Mouse (Mus musculus) lung, postnatal 0 days (tissue): Measurements from ENCODE around the gene Fbxo28. TPM values are rescaled to one million over a fixed set of nuclear protein-coding genes. Genes with fewer than 3 reads are reported as not detected.

Experiments
- ATAC-seq: fragments of 200-750 bp; cut with Nextera tagmentation; 2 replicates; pipeline ENCODE4 v1.8.0; 2017; ENCODE audit warnings: moderate library complexity
- DNase-seq: peaks from one replicate; pipeline ENCODE4 v3.0.0-alpha.2; 2016; ENCODE audit warnings: low spot score
- H3K27ac ChIP-seq: fragments of 300-500 bp; sonication (generic); 2 replicates; pipeline ENCODE4 v1.5.1; 2014; ENCODE audit warnings: antibody characterized with exemption, mild to moderate bottlenecking, low read length, mixed read lengths
- H3K27me3 ChIP-seq: fragments of 300-500 bp; sonication (generic); replicated peaks from 2 replicates; pipeline ENCODE4 v1.6.1; 2014; ENCODE audit warnings: low read length, mixed read lengths; ENCODE audit not compliant: insufficient read depth
- H3K36me3 ChIP-seq: fragments of 300-500 bp; sonication (generic); 2 replicates; pipeline ENCODE4 v1.6.1; 2014; ENCODE audit warnings: low read length, mixed read lengths; ENCODE audit not compliant: insufficient read depth
- H3K4me1 ChIP-seq: fragments of 300-500 bp; sonication (generic); 2 replicates; pipeline ENCODE4 v1.6.1; 2014; ENCODE audit warnings: antibody characterized with exemption, low read depth, low read length, mixed read lengths; ENCODE audit not compliant: insufficient read depth
- H3K4me2 ChIP-seq: fragments of 300-500 bp; sonication (generic); replicated peaks from 2 replicates; pipeline ENCODE4 v1.6.1; 2014; ENCODE audit warnings: low read depth, mild to moderate bottlenecking, low read length, moderate library complexity, mixed read lengths
- H3K4me3 ChIP-seq: fragments of 300-500 bp; sonication (generic); 2 replicates; pipeline ENCODE4 v1.5.1; 2014; ENCODE audit warnings: low read depth, low read length
- H3K9ac ChIP-seq: fragments of 300-500 bp; sonication (generic); replicated peaks from 2 replicates; pipeline ENCODE4 v1.6.1; 2014; ENCODE audit warnings: low read depth, mild to moderate bottlenecking
- H3K9me3 ChIP-seq: fragments of 300-500 bp; sonication (generic); 2 replicates; pipeline ENCODE4 v1.6.1; 2016; ENCODE audit warnings: low read length, mixed read lengths
- CTCF ChIP-seq: IDR thresholded peaks from 2 replicates; pipeline ENCODE4 v1.5.1; 2016; ENCODE audit warnings: antibody characterized with exemption, mild to moderate bottlenecking
- EP300 ChIP-seq: IDR thresholded peaks from 2 replicates; pipeline ENCODE4 v1.6.1; 2016; ENCODE audit warnings: antibody characterized with exemption, mild to moderate bottlenecking, control low read depth
- whole genome bisulfite sequencing: fragments of 180-500 bp; shearing (Covaris S2); extraction: QIAGEN DNeasy Blood & Tissue Kit; methylation state at CpG from one replicate; pipeline ENCODE4 v1.1.7; 2014; 5-methylcytosine and 5-hydroxymethylcytosine counted together
- polyA plus RNA-seq: library from polyadenylated mRNA; unstranded; fragments of >200 nt; fragmentation: Nextera tagmentation; extraction: Ambion mirVana; gene quantifications from 2 replicates; pipeline ENCODE4 v1.2.1, GENCODE M21; 2015

The Fbxo28 gene
- polyA plus RNA-seq, 1 experiment from 2014 or later, result 9.8 TPM

GRCm38 (mm10) chr1:182280577-182280976 lies 60.9 kb downstream of the Fbxo28 start:
- DNase-seq (no peak), ATAC-seq (no peak)

GRCm38 (mm10) chr1:182280046-182280445 lies 61.4 kb downstream of the Fbxo28 start:
- Histone ChIP-seq H3K9me3 (no peaks in the 10 kb centered on the region), H3K9ac (no peak overlapping the region), H3K4me2 (peak overlapping the region; percentile 0; the same call in 1 of the 2 replicates), H3K4me3 (no peak overlapping the region), H3K4me1 (0 out of 2 replicates have a peak, but pooled peaks cover 8% of the 10 kb centered on the region), H3K36me3 (peaks cover 18% of the 10 kb centered on the region; the same call in 1 of the 2 replicates), H3K27me3 (no peaks in the 10 kb centered on the region), H3K27ac (no peak overlapping the region)
- DNase-seq (no peak), ATAC-seq (no peak)
- no peak for TF ChIP-seq EP300
- no peak for TF ChIP-seq CTCF
- WGBS, result 73% methylated on average over 6 of the region's 6 CpGs

More at GRCm38 (mm10) chr1:182280577-182280976, 60.9 kb downstream of the Fbxo28 start:
- Histone ChIP-seq H3K4me3 (peak overlapping the region; percentile 14; the same call in 1 of the 2 replicates), H3K9me3 (no peaks in the 10 kb centered on the region), H3K4me1 (0 out of 2 replicates have a peak, but pooled peaks cover 8% of the 10 kb centered on the region), H3K36me3 (peaks cover 18% of the 10 kb centered on the region; the same call in 1 of the 2 replicates), H3K27me3 (no peaks in the 10 kb centered on the region), H3K4me2 (peak overlapping the region; percentile 88), H3K9ac (0 out of 2 replicates have a peak overlapping the region, but pooled peaks have one; percentile 9), H3K27ac (peak overlapping the region; percentile 35; the same call in 1 of the 2 replicates)
- WGBS, result 48% methylated on average over 11 of the region's 11 CpGs
- TF ChIP-seq CTCF (no peak), EP300 (no peak)

- ATAC-seq (no peak), DNase-seq (no peak)
- Histone ChIP-seq H3K4me2 (no peak overlapping the region), H3K9me3 (no peaks in the 10 kb centered on the region), H3K27me3 (no peaks in the 10 kb centered on the region), H3K36me3 (peaks cover 18% of the 10 kb centered on the region; the same call in 1 of the 2 replicates), H3K4me3 (no peak overlapping the region), H3K4me1 (0 out of 2 replicates have a peak, but pooled peaks cover 8% of the 10 kb centered on the region), H3K9ac (no peak overlapping the region), H3K27ac (no peak overlapping the region)
- WGBS, result 78% methylated on average over 4 of the region's 4 CpGs
- TF ChIP-seq EP300 (no peak), CTCF (no peak)
Measured at GRCm38 (mm10) chr1:182279436-182279835, 62.0 kb downstream of the Fbxo28 start.

GRCm38 (mm10) chr1:182275109-182275508 lies 66.3 kb downstream of the Fbxo28 start:
- Histone ChIP-seq H3K4me2 (no peak overlapping the region), H3K4me1 (0 out of 2 replicates have a peak, but pooled peaks cover 2% of the 10 kb centered on the region), H3K27me3 (no peaks in the 10 kb centered on the region), H3K9ac (no peak overlapping the region), H3K9me3 (no peaks in the 10 kb centered on the region), H3K36me3 (peaks cover 18% of the 10 kb centered on the region; the same call in 1 of the 2 replicates), H3K4me3 (no peak overlapping the region), H3K27ac (no peak overlapping the region)
- ATAC-seq, result no peak
- DNase-seq, result no peak
- 80% methylated on average over 6 of the region's 6 CpGs for WGBS
- TF ChIP-seq CTCF (no peak), EP300 (no peak)

GRCm38 (mm10) chr1:182271632-182272031 lies 69.8 kb downstream of the Fbxo28 start:
- no peak for TF ChIP-seq CTCF
- TF ChIP-seq EP300, result no peak
- H3K27ac ChIP-seq, result no peak overlapping the region
- no peaks in the 10 kb centered on the region for H3K9me3 ChIP-seq
- no peaks in the 10 kb centered on the region for H3K27me3 ChIP-seq
- peaks cover 4% of the 10 kb centered on the region; the same call in 1 of the 2 replicates for H3K36me3 ChIP-seq
- no peak overlapping the region for H3K4me2 ChIP-seq
- H3K4me1 ChIP-seq, result no peaks in the 10 kb centered on the region; the same call in 1 of the 2 replicates
- ATAC-seq, result no peak
- no peak for DNase-seq
- H3K4me3 ChIP-seq, result no peak overlapping the region
- H3K9ac ChIP-seq, result no peak overlapping the region
- 78% methylated on average over 5 of the region's 5 CpGs for WGBS

- H3K27ac ChIP-seq, result no peak overlapping the region
- no peak for TF ChIP-seq EP300
- no peak for TF ChIP-seq CTCF
- no peak overlapping the region for H3K9ac ChIP-seq
Measured at GRCm38 (mm10) chr1:182271130-182271529, 70.3 kb downstream of the Fbxo28 start.

GRCm38 (mm10) chr1:182268317-182268716 lies 73.1 kb downstream of the Fbxo28 start:
- ATAC-seq, result no peak

More at GRCm38 (mm10) chr1:182271130-182271529, 70.3 kb downstream of the Fbxo28 start:
- Histone ChIP-seq H3K4me3 (no peak overlapping the region), H3K36me3 (no peaks in the 10 kb centered on the region; the same call in 1 of the 2 replicates), H3K4me1 (no peaks in the 10 kb centered on the region; the same call in 1 of the 2 replicates), H3K9me3 (no peaks in the 10 kb centered on the region), H3K4me2 (no peak overlapping the region), H3K27me3 (no peaks in the 10 kb centered on the region)
- ATAC-seq (no peak), DNase-seq (no peak)
- 77% methylated on average over 5 of the region's 5 CpGs for WGBS

More at GRCm38 (mm10) chr1:182268317-182268716, 73.1 kb downstream of the Fbxo28 start:
- WGBS, result 57% methylated on average over 4 of the region's 4 CpGs
- Histone ChIP-seq H3K27me3 (no peaks in the 10 kb centered on the region), H3K4me2 (no peak overlapping the region), H3K9ac (no peak overlapping the region), H3K4me3 (no peak overlapping the region), H3K4me1 (no peaks in the 10 kb centered on the region; the same call in 1 of the 2 replicates), H3K36me3 (no peaks in the 10 kb centered on the region), H3K27ac (no peak overlapping the region), H3K9me3 (no peaks in the 10 kb centered on the region)
- DNase-seq, result no peak
- TF ChIP-seq EP300, result no peak
- TF ChIP-seq CTCF, result no peak
